Mouse (Mus musculus) left cerebral cortex, adult 18-20 months (tissue): Measurements from ENCODE around the gene Gapvd1. TPM values are rescaled to one million over a fixed set of nuclear protein-coding genes. Genes with fewer than 3 reads are reported as not detected.

Experiments used
- DNase-seq, 2 experiments: peaks; one replicate each; pipeline ENCODE4 v3.0.0; 2021 to 2022; ENCODE audit warnings: low spot score in 2 of 2, mixed read lengths in 1 of 2
- total RNA-seq, 2 experiments: library from RNA; stranded (reverse); gene quantifications; 2 replicates each; pipeline ENCODE4 v1.2.3; 2021

Gapvd1 gene
- total RNA-seq, 2 experiments from 2014 or later: 102 to 107 TPM

- no peak for DNase-seq
These were observed 27.8 kb downstream of the Gapvd1 start for GRCm38 (mm10) chr2:34727045-34727728.

GRCm38 (mm10) chr2:34725269-34725668, 29.8 kb downstream of the Gapvd1 start:
- DNase-seq: no peak

GRCm38 (mm10) chr2:34718196-34718595, 36.8 kb downstream of the Gapvd1 start:
- no peak for DNase-seq

- no peak for DNase-seq
These were observed 43.1 kb downstream of the Gapvd1 start for GRCm38 (mm10) chr2:34711904-34712303.

GRCm38 (mm10) chr2:34708675-34709074, 46.4 kb downstream of the Gapvd1 start:
- DNase-seq: no peak

GRCm38 (mm10) chr2:34696592-34696991, 58.4 kb downstream of the Gapvd1 start:
- DNase-seq: no peak

GRCm38 (mm10) chr2:34692861-34693260, 62.2 kb downstream of the Gapvd1 start:
- DNase-seq: no peak

GRCm38 (mm10) chr2:34684076-34684870, 70.8 kb downstream of the Gapvd1 start:
- DNase-seq: no peak

GRCm38 (mm10) chr2:34677976-34678375, 77.1 kb downstream of the Gapvd1 start:
- DNase-seq: no peak

- no peak for DNase-seq
These were observed 78.0 kb downstream of the Gapvd1 start for GRCm38 (mm10) chr2:34677061-34677460.

- DNase-seq: no peak
These were observed 81.2 kb downstream of the Gapvd1 start for GRCm38 (mm10) chr2:34673846-34674245.

- DNase-seq: peak; percentile 42 to 44
These were observed 83.5 kb downstream of the Gapvd1 start for GRCm38 (mm10) chr2:34671385-34672026.

GRCm38 (mm10) chr2:34670470-34670869, 84.6 kb downstream of the Gapvd1 start:
- DNase-seq: no peak

- DNase-seq: no peak
These were observed 85.8 kb downstream of the Gapvd1 start for GRCm38 (mm10) chr2:34669203-34669746.

- no peak for DNase-seq
These were observed 86.4 kb downstream of the Gapvd1 start for GRCm38 (mm10) chr2:34668440-34669191.

GRCm38 (mm10) chr2:34667820-34668219, 87.2 kb downstream of the Gapvd1 start:
- DNase-seq: no peak

- DNase-seq: no peak
These were observed 107.6 kb downstream of the Gapvd1 start for GRCm38 (mm10) chr2:34647410-34647809.

GRCm38 (mm10) chr2:34646541-34646865, 108.5 kb downstream of the Gapvd1 start:
- DNase-seq: no peak

- DNase-seq: peak in 1 of 2 experiments; percentile 16
These were observed 109.0 kb downstream of the Gapvd1 start for GRCm38 (mm10) chr2:34645851-34646540.
